Mouse (Mus musculus) liver, postnatal 0 days (tissue): ENCODE measurements at regions not wholly inside any gene's neighbourhood (a gene's known extent, or its start where the extent isn't known, plus 50 kb on each side); places are given as distances from the start of the nearest gene placed in this dataset.

Source experiments
- ATAC-seq: fragments of 200-750 bp; cut with Nextera tagmentation; 2 replicates; pipeline ENCODE4 v1.8.0; 2017; ENCODE audit warnings: mild to moderate bottlenecking, moderate library complexity
- DNase-seq: peaks from one replicate; pipeline ENCODE4 v3.0.0-alpha.2; 2016
- H3K27ac ChIP-seq: fragments of 300-500 bp; sonication (generic); 2 replicates; pipeline ENCODE4 v1.5.1; 2014; ENCODE audit warnings: antibody characterized with exemption, moderate library complexity, mild to moderate bottlenecking, low read depth
- H3K27me3 ChIP-seq: fragments of 300-500 bp; sonication (generic); 2 replicates; pipeline ENCODE4 v1.6.1; 2014; ENCODE audit warnings: low read length, control low read depth, mixed read lengths; ENCODE audit not compliant: insufficient read depth
- H3K36me3 ChIP-seq: fragments of 300-500 bp; sonication (generic); replicated peaks from 2 replicates; pipeline ENCODE4 v1.6.1; 2014; ENCODE audit warnings: mild to moderate bottlenecking, control low read depth, low read length, moderate library complexity, mixed read lengths; ENCODE audit not compliant: insufficient read depth
- H3K4me1 ChIP-seq: fragments of 300-500 bp; sonication (generic); 2 replicates; pipeline ENCODE4 v1.6.1; 2014; ENCODE audit warnings: antibody characterized with exemption, mild to moderate bottlenecking, control low read depth; ENCODE audit not compliant: insufficient read depth
- H3K4me2 ChIP-seq: fragments of 300-500 bp; sonication (generic); 2 replicates; pipeline ENCODE4 v1.6.1; 2014; ENCODE audit warnings: low read depth, mild to moderate bottlenecking, low read length, moderate library complexity, mixed read lengths
- H3K4me3 ChIP-seq: fragments of 300-500 bp; sonication (generic); 2 replicates; pipeline ENCODE4 v1.5.1; 2014; ENCODE audit warnings: low read depth, low read length
- H3K9ac ChIP-seq: fragments of 300-500 bp; sonication (generic); replicated peaks from 2 replicates; pipeline ENCODE4 v1.6.1; 2014; ENCODE audit warnings: mild to moderate bottlenecking, moderate library complexity
- H3K9me3 ChIP-seq: fragments of 300-500 bp; sonication (generic); 2 replicates; pipeline ENCODE4 v1.6.1; 2016; ENCODE audit warnings: mild to moderate bottlenecking, control low read depth, low read length, mixed read lengths
- CTCF ChIP-seq: sonication (generic); IDR thresholded peaks from 2 replicates; pipeline ENCODE4 v1.5.1; 2016; ENCODE audit warnings: antibody characterized with exemption, low read depth
- EP300 ChIP-seq: IDR thresholded peaks from 2 replicates; pipeline ENCODE4 v1.6.1; 2016; ENCODE audit warnings: antibody characterized with exemption, low read depth, mild to moderate bottlenecking
- whole genome bisulfite sequencing: fragments of 180-500 bp; shearing (Covaris S2); extraction: QIAGEN DNeasy Blood & Tissue Kit; methylation state at CpG from one replicate; pipeline ENCODE4 v1.1.7; 2014; ENCODE audit not compliant: insufficient replicate concordance; 5-methylcytosine and 5-hydroxymethylcytosine counted together

- no peaks in the 10 kb centered on the region for H3K9me3 ChIP-seq
- H3K36me3 ChIP-seq: no peaks in the 10 kb centered on the region
- TF ChIP-seq CTCF (no peak), EP300 (no peak)
- H3K27me3 ChIP-seq: no peaks in the 10 kb centered on the region
- no peak overlapping the region for H3K4me2 ChIP-seq
- H3K27ac ChIP-seq: no peak overlapping the region
- 71% methylated on average over 1 of the region's 1 CpGs for WGBS
- no peak overlapping the region for H3K4me3 ChIP-seq
- DNase-seq: no peak
- ATAC-seq: no peak
- no peaks in the 10 kb centered on the region for H3K4me1 ChIP-seq
- H3K9ac ChIP-seq: no peak overlapping the region
Observed at GRCm38 (mm10) chr2:61922496-61922895, 119.8 kb downstream of the Tbr1 start.

DNA sequence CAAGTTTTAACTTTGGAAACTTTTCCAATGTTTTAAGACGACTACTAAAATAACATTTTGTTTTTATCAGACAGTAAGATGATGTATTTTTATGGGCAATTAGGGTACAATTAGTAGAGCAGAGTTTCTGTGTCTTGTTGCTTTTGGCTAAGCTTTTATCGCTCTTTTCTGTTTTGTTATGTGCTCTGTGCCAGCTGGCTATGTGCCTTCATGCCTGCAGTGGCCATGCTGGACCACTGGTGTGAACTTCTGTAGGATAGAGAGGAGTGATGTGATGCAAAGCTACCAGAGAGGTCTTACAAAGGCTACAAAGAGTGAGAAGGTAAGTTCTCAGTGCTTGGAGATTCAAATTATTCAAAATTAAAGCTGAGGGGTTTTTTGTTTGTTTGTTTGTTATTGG lies 108.0 kb upstream of the Slc4a10 start:
- DNase-seq (no peak), ATAC-seq (no peak)
- 61% methylated on average over 2 of the region's 2 CpGs for WGBS
- Histone ChIP-seq H3K27ac (no peak overlapping the region), H3K9me3 (no peaks in the 10 kb centered on the region), H3K36me3 (no peaks in the 10 kb centered on the region), H3K27me3 (no peaks in the 10 kb centered on the region), H3K4me2 (no peak overlapping the region), H3K4me3 (no peak overlapping the region), H3K4me1 (no peaks in the 10 kb centered on the region), H3K9ac (no peak overlapping the region)
- TF ChIP-seq EP300 (no peak), CTCF (no peak)

- no peak for DNase-seq
- Histone ChIP-seq H3K4me3 (no peak overlapping the region), H3K9ac (no peak overlapping the region), H3K9me3 (no peaks in the 10 kb centered on the region), H3K27ac (no peak overlapping the region), H3K36me3 (no peaks in the 10 kb centered on the region), H3K4me1 (no peaks in the 10 kb centered on the region), H3K27me3 (no peaks in the 10 kb centered on the region), H3K4me2 (no peak overlapping the region)
- TF ChIP-seq CTCF (no peak), EP300 (no peak)
- WGBS: 68% methylated on average over 2 of the region's 2 CpGs
- ATAC-seq: no peak
Observed at GRCm38 (mm10) chr2:61965916-61966315, 80.3 kb upstream of the Slc4a10 start.

DNA sequence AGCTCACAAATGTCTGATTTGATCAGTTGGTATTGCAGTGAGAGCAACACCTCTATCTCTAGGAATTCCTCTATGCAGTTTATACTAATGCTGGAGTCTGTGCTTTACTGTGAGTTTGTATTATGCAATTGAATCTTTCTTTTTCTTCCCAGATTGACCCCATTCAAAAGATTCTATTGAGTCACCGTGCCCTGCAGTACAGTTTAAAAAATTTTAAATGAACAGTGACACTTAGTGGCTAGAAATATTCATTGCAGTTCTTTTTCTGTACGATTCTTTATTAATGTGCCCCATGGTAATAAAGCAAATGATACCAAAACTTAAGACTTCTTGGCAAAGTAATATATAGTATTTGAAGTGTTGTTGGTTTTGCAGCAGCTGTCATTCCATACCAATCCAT lies 78.5 kb upstream of the Slc4a10 start:
- Histone ChIP-seq H3K36me3 (no peaks in the 10 kb centered on the region), H3K9me3 (no peaks in the 10 kb centered on the region), H3K4me2 (no peak overlapping the region), H3K27ac (no peak overlapping the region), H3K9ac (no peak overlapping the region), H3K27me3 (no peaks in the 10 kb centered on the region), H3K4me1 (no peaks in the 10 kb centered on the region), H3K4me3 (no peak overlapping the region)
- DNase-seq (no peak), ATAC-seq (no peak)
- no peak for TF ChIP-seq EP300
- peak; percentile 49 for TF ChIP-seq CTCF
- WGBS: 12% methylated on average over 2 of the region's 2 CpGs

DNA sequence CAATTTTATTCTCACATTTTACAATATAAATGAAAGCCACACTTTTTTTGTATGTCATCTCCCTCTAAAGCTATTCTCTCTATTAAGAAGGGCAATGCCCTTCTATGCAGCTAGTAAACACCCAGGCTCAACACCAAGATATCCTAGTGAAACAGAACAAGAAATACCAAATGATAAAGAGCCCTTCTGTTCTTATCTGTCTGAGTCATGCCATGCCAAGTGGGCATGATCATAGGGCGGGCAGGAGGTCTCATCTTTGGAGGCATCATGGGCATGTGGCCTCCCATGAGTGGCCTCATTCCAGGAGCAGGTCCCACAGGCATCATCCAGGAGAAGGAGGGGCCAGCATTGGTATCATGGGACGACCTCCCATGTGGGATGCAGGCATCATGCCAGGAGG lies 76.2 kb upstream of the Slc4a10 start:
- H3K27ac ChIP-seq: 0 out of 2 replicates have a peak overlapping the region, but pooled peaks have one; percentile 11
- H3K27me3 ChIP-seq: no peaks in the 10 kb centered on the region
- H3K4me3 ChIP-seq: no peak overlapping the region
- ATAC-seq (peak; percentile 91), DNase-seq (peak; percentile 22)
- 40% methylated on average over 2 of the region's 2 CpGs for WGBS
- no peak overlapping the region for H3K9ac ChIP-seq
- TF ChIP-seq CTCF: no peak
- TF ChIP-seq EP300: peak; percentile 90
- H3K4me1 ChIP-seq: no peaks in the 10 kb centered on the region
- no peak overlapping the region for H3K4me2 ChIP-seq
- no peaks in the 10 kb centered on the region for H3K9me3 ChIP-seq
- H3K36me3 ChIP-seq: no peaks in the 10 kb centered on the region

GRCm38 (mm10) chr2:61984771-61985170 lies 61.5 kb upstream of the Slc4a10 start:
- H3K36me3 ChIP-seq: no peaks in the 10 kb centered on the region
- no peaks in the 10 kb centered on the region for H3K9me3 ChIP-seq
- WGBS: 60% methylated on average over 3 of the region's 3 CpGs
- no peak overlapping the region for H3K4me2 ChIP-seq
- no peaks in the 10 kb centered on the region for H3K4me1 ChIP-seq
- H3K27me3 ChIP-seq: no peaks in the 10 kb centered on the region
- H3K27ac ChIP-seq: no peak overlapping the region
- H3K4me3 ChIP-seq: no peak overlapping the region
- no peak for ATAC-seq
- no peak overlapping the region for H3K9ac ChIP-seq
- TF ChIP-seq EP300 (no peak), CTCF (0 out of 2 replicates have a peak, but pooled peaks have one; percentile 4)
- DNase-seq: no peak
